Mouse (Mus musculus): ENCODE results near the gene Zfp42. TPM values are rescaled to one million over a fixed set of nuclear protein-coding genes. Genes with fewer than 3 reads are reported as not detected.

Gene Zfp42
- polyA plus RNA-seq, 2 experiments from 2014 or later = not detected

GRCm38 (mm10) chr8:43248707-43249106 is 58.1 kb downstream of the Zfp42 start:
- ATAC-seq = no peak

Other genes starting within 250 kb of the Zfp42 start
- gene Triml1, start 165.5 kb downstream of the Zfp42 start, polyA plus RNA-seq (2017; shearing (Covaris generic)) = not detected
- not detected for gene Triml2, start 126.4 kb downstream of the Zfp42 start, polyA plus RNA-seq (2017; shearing (Covaris generic))
- gene Adam26b, start 221.1 kb upstream of the Zfp42 start, polyA plus RNA-seq (2017; shearing (Covaris generic)) = not detected

Data from activated CD4-positive, CD25-positive, alpha-beta regulatory T cell, adult 4 months (primary cell).